Mouse (Mus musculus): ENCODE data around the gene Tbc1d8. TPM values are rescaled to one million over a fixed set of nuclear protein-coding genes. Genes with fewer than 3 reads are reported as not detected.

Gene Tbc1d8
- total and polyA plus RNA-seq, 3 experiments = 1.5 to 2.4 TPM; not detected in 1

DNA sequence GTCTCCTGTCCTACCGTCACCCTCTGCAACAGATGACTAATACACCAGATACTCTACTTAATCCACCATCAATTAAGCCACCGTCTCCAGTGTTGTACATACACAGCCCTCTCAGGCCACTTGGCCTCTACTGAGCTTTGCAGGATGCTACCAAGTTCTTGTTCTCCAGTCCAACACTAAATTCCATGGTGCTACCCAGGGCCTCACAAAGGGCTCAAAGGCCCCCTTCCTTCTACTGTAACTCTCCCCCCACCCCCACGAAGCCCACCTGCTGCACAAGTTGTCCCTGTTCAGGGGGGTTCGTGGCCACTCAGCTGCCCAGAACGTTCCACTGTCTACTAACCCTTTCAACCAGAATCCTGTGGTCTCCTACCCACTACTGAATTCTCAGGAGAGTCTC lies 1.5 kb downstream of the Tbc1d8 start:
- H3K9me3 ChIP-seq (replicated peaks; ENCODE audit: insufficient read depth, low read length) = no peaks in the 10 kb centered on the region
- H3K36me3 ChIP-seq (ENCODE audit: control insufficient read depth in 1 of 2, insufficient read depth in 2 of 2, low read length in 2 of 2) = peaks cover 0 to 2% of the 10 kb centered on the region in 2 experiments; a peak in 2 of 4 replicates
- no peaks in the 10 kb centered on the region for H3K27me3 ChIP-seq (ENCODE audit: control insufficient read depth in 1 of 2, insufficient read depth in 2 of 2, low read length in 2 of 2)
- TF ChIP-seq MEF2A (IDR thresholded peaks at IDR 0.05; ENCODE audit: extremely low read depth, insufficient replicate concordance, low read depth, low read length, poor library complexity, severe bottlenecking) = no peak
- no peak for TF ChIP-seq ZMIZ1 (IDR thresholded peaks at IDR 0.05; ENCODE audit: low read depth, low read length)
- TF ChIP-seq MAX (IDR thresholded peaks at IDR 0.05; ENCODE audit: low read length) = no peak
- no peak for TF ChIP-seq POLR2AphosphoS2 (IDR thresholded peaks at IDR 0.05; ENCODE audit: low read length)
- no peak for TF ChIP-seq SMC3 (IDR thresholded peaks at IDR 0.05; ENCODE audit: low read depth, low read length)
- no peak overlapping the region for H3K27ac ChIP-seq (ENCODE audit: control insufficient read depth, low read depth, low read length)
- DNase-seq (ENCODE audit: low read depth, low spot score) = no peak
- H3K79me2 ChIP-seq (ENCODE audit: control insufficient read depth, insufficient read depth, low read length, poor library complexity) = no peaks in the 10 kb centered on the region; the same call in 1 of the 2 replicates
- no peak overlapping the region for H3K4me3 ChIP-seq (ENCODE audit: control insufficient read depth in 1 of 2, insufficient read depth in 1 of 2, low read depth in 2 of 2, low read length in 2 of 2)
- H3K9ac ChIP-seq (ENCODE audit: control insufficient read depth, low read depth, low read length, poor library complexity, severe bottlenecking) = no peak overlapping the region
- peaks cover 3 to 10% of the 10 kb centered on the region in 2 experiments; a peak in 2 of 4 replicates for H3K4me1 ChIP-seq (ENCODE audit: control insufficient read depth in 1 of 2, insufficient read depth in 2 of 2, low read length in 2 of 2)

DNA sequence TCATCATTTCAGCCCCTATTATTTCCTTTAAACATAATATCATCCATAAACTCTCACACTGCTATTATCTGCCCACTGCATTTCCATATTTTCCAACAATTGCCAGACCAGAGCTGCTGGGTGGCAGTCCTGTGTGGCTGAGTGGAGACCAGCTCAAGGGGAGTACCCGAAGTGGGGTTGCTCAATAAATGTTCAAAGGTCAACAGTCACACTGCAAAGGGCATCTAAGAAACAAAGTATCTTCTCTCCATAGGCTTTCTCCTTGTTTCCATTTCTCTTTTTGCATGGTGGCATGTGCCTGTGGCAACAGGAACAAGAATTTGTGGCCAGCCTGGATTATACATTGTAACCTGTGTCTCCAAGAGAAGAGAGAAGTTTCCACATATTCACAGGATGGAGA lies 2.2 kb downstream of the Tbc1d8 start:
- TF ChIP-seq TBP (IDR thresholded peaks at IDR 0.05; ENCODE audit: low read depth, low read length) (no peak), ZC3H11A (IDR thresholded peaks at IDR 0.05; ENCODE audit: low read depth, low read length) (no peak), NELFE (IDR thresholded peaks at IDR 0.05; ENCODE audit: low read depth, low read length) (no peak), EP300 (IDR thresholded peaks at IDR 0.05; ENCODE audit: low read depth in 1 of 2, low read length in 2 of 2) (no peak), ETS1 (IDR thresholded peaks at IDR 0.05; ENCODE audit: low read depth, low read length) (no peak), GATA1 (IDR thresholded peaks at IDR 0.05; ENCODE audit: low read depth, low read length) (no peak), HCFC1 (IDR thresholded peaks at IDR 0.05; ENCODE audit: low read depth, low read length) (no peak), UBTF (IDR thresholded peaks at IDR 0.05; ENCODE audit: borderline replicate concordance, insufficient read depth, low read depth, low read length) (no peak), CTCF (IDR thresholded peaks at IDR 0.05 in 2 of 3, conservative IDR thresholded peaks at IDR 0.05 in 1 of 3; ENCODE audit: control insufficient read depth in 1 of 3, insufficient read depth in 1 of 3, low read depth in 2 of 3, low read length in 3 of 3, poor library complexity in 1 of 3, severe bottlenecking in 1 of 3) (no peak), MYC (IDR thresholded peaks at IDR 0.05; ENCODE audit: low read depth, low read length) (no peak), POLR2AphosphoS2 (IDR thresholded peaks at IDR 0.05; ENCODE audit: low read length) (no peak), POLR2AphosphoS5 (IDR thresholded peaks at IDR 0.05; ENCODE audit: borderline replicate concordance, low read depth, low read length) (no peak), SMC3 (IDR thresholded peaks at IDR 0.05; ENCODE audit: low read depth, low read length) (no peak)
- no peak for DNase-seq (ENCODE audit: low read depth, low spot score)
- H3K9ac ChIP-seq (ENCODE audit: control insufficient read depth, low read depth, low read length, poor library complexity, severe bottlenecking) = no peak overlapping the region
- no peaks in the 10 kb centered on the region for H3K27me3 ChIP-seq (ENCODE audit: control insufficient read depth in 1 of 2, insufficient read depth in 2 of 2, low read length in 2 of 2)
- no peak overlapping the region for H3K4me3 ChIP-seq (ENCODE audit: control insufficient read depth in 1 of 2, insufficient read depth in 1 of 2, low read depth in 2 of 2, low read length in 2 of 2)
- H3K27ac ChIP-seq (ENCODE audit: control insufficient read depth, low read depth, low read length) = no peak overlapping the region
- no peaks in the 10 kb centered on the region; the same call in 1 of the 2 replicates for H3K79me2 ChIP-seq (ENCODE audit: control insufficient read depth, insufficient read depth, low read length, poor library complexity)
- no peaks in the 10 kb centered on the region for H3K9me3 ChIP-seq (replicated peaks; ENCODE audit: insufficient read depth, low read length)
- no peaks in the 10 kb centered on the region; a peak in 2 of 4 replicates for H3K36me3 ChIP-seq (ENCODE audit: control insufficient read depth in 1 of 2, insufficient read depth in 2 of 2, low read length in 2 of 2)
- peaks cover 3 to 5% of the 10 kb centered on the region in 2 experiments; a peak in 2 of 4 replicates for H3K4me1 ChIP-seq (ENCODE audit: control insufficient read depth in 1 of 2, insufficient read depth in 2 of 2, low read length in 2 of 2)
